Mouse (Mus musculus) B cell, adult 2 months (primary cell): ENCODE measurements around the gene Fastkd3.
A peak's percentile ranks its signal among the peaks of the same experiment; 100 is the strongest.
"Not testable (repeated sequence)": the region's sequence is repeated elsewhere in the genome, so short reads cannot be mapped to it uniquely, and the experiment has no call there.

Source experiments
- DNase-seq, 2 experiments: peaks; one replicate each; pipeline ENCODE4 v3.0.0; 2022

Gene Fastkd3

DNA sequence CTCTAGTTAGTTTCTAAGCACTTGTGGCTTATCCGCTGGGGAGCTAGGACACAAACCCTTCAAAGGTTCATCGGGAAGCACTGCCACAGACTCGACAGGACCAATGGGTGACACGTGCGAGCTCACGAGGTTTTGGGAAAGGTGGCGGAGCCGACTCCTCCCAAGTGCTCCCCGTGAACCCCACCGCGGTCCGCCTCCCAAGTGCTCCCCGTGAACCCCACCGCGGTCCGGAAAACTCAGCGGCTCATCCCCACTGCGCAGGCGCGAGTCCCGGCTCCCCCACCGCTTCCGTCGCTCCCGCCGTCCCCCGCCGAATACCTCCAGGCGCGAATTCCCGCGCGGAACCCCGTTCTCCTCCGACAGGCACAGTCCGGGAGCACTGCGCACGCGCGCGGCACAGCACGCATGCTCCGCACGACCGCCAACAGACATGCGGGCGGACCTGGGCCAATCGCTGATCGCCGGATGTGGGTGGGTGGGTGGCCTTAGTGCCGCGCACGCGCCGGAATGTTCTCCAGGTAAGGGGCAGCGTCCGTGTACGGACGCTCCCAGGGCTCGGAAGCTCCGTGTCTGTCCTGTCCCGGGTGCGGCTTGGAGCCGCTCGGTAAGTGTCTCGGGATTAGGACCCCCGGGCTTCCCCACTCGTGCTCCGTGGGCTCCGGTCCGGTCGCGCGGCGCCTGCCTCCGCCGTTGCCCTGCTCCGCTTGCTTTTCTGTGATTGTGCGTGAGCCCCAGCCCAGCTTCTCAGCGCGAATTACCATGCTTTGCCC is at the start of gene Fastkd3, which contains the start of gene Mtrr:
Gene Fastkd3, plus strand, starts transcription at position 488 of the 770 bp plus-strand sequence.
Gene Mtrr, minus strand, starts transcription at position 403 of the 770 bp plus-strand sequence.
- DNase-seq = peak; percentile 90 to 93

DNA sequence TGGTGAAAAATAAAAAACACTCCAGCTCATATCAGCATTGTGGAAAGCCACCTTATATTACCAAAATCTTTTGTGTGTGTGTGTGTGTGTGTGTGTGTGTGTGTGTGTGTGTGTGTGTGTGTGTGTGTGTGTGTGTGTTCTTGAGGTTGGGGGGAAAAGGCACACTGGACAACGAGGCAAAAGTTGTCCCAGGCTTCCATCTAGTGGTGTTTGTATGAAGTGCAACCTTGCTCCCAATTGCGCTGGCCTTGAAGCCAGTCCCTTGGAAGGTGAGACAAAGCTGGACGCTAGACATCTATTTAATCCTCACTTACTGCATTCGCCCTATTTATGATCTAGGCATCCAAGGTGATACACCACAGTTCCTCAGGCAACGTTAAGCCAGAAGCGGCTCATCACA is 28.6 kb upstream of the Fastkd3 start:
- not testable (repeated sequence) for DNase-seq

DNA sequence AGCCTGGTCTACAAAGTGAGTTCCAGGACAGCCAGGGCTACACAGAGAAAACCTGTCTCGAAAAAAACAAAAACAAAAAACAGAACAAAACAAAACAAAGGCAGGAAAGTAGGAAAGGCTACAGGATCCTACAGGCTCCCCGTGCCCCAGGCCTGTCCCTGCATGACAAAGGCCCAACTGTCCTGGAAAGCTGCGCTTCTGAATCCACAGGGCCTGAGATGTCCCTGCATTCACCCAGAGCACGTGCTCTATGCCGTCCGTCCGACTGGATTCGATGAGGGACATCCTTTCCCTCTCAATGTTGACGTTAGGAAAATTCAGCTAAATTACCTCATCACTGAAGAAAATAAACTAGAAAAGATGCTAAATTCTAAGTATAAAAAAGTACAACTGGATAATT is 13.9 kb upstream of the Fastkd3 start:
- DNase-seq = no peak

DNA sequence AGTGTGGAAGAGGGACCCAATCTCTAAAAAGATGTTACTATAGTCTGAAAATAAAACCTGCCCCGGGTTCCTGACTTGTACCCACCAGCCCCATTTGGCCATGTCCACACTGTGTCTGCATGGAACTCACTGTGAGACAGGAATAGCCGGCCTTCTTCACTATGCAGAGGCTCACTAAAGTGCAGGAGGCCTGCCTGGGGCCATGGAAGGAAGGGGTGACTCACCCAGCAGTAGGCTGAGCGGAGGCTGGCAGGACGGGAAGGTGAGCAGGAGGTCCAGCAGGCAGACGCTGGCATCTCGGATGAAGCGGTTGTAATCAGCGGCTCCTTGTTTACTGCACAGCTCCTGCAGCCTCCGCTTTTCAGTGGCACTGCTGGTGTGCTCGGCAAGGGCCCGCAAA is 13.5 kb upstream of the Fastkd3 start:
- DNase-seq = no peak

DNA sequence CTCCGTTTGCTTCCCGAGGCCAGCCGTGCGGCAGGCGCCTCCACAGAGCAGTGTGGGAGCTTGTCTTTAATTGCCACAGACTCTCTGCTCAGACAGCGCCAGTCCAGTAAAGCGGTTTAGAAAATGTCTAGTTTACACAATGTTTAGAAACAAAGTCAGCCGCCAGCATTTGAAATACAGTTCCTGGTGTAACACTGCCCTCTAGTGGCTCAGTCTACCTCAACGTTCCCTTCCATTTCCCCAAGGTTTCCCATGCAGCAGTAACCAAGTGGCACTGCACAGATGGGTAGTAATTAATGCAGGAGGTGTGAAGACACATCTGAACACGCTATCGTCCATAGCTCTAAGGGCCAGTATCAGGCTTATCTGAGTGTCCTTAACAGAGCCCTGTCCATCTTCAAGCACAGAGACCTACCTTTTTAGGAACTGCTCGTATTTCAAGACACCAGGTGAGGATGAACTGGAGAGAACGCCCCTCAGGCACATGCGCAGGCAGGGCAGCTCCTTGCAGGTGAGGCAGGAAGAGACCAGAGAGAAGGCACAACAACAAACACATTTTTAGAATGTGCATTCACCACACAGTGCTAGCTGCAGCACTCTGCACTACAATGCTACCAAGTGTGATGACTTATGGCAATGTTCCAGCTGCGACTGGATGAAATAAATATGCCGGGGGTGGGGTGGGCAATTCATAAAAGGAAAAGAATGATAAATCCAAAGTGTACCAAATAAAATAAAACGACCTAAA is 12.3 kb upstream of the Fastkd3 start:
- peak; percentile 47 to 53 for DNase-seq

DNA sequence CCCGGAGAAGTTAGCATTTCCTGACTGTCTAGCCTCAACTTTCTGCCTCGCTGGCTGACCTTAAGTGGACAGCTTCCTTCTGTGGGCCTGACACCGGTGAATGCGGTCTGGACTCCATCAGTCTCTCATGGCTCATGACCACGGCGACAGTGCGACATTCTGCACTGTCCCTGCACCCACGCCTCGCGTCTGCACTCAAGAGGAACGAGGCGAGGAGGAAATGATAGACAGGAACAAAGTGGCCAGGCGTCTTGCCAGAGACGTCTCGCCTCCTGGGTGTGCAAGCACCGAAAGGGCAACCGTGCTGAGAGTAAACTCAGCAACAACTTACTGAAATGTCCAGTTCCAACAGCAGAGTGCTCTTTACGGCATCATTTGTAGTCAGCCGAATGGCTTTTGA is 9.8 kb upstream of the Fastkd3 start:
- DNase-seq = no peak

DNA sequence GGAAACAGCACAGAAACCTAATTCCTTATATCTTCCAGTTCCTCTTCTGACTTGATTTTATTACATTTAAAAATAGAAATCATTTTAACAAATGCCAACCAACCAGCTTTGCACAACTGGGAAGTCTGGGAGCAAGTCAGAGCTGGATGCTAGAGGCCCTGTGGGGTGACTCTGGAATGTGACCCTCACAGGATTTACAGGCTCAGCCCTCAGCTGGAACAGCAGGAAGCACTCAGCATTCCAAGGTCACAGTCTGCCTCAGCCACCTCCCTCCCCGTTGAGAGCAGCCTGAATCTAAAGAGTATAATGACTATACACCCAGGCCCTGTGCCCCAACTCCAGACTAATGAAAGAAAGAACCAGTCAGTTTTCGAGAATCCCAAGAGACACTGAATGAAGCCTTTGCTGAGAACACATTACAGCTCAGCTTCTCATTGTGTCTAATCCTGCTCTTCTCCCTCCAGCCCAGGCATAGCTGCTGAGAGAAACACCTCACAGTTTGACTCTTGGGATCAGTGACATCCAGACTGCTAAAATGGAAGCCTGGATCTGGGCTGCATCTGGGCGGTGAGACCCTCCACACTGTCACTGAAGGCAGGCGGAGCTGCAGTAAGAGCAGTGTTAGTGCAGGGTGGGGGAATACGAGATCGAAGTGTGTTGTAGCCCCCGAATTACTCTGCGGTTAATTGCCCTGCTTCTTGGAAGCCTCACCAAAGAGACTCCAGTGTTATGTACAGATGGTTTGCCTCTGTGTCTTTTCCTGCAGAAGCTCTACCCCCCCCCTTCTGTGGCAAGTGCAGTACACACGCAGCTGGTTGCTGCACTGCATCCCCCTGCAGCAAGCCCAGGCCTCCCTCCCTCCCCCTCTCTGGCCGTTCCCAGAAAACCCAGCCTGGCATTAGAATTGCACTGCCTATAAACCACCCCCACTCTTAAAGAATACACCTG is 8.8 kb upstream of the Fastkd3 start:
- no peak for DNase-seq

DNA sequence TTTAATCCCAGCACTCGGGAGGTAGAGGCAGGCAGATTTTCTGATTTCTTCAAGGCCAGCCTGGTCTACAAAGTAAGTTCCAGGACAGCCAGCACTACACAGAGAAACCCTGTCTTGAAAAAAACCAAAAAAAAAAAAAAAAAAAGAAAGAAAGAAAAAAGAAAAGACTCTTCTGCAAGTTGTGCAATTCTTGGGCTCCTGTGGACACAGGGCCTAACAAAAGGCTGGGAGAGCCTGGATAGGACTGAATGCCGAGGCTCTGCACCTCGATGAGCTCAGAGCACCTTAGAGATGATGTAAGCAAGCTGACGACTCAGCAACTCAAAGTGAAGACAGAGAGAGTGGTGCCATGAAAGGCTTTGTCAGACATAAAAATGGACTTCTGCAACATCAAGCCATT is 7.6 kb upstream of the Fastkd3 start:
- no peak for DNase-seq

DNA sequence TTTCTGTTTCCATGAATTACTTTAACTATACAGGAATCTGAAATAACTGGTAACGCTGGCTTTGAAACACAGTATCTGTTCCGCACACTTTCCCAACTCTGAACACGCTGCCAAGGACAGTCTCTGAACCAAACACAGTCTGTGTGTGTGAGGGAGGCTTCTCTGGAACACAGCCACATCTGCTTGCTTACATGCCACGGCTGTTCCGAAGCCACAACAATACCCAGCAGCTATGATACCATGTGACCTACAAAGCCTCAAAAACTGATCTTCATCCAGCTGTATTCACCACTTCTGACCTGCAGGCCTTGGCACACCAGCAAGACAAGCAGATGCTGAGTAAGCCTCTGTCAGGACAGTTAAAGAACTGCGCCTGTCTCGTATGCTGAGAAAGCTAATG is 4.1 kb upstream of the Fastkd3 start:
- DNase-seq = no peak

DNA sequence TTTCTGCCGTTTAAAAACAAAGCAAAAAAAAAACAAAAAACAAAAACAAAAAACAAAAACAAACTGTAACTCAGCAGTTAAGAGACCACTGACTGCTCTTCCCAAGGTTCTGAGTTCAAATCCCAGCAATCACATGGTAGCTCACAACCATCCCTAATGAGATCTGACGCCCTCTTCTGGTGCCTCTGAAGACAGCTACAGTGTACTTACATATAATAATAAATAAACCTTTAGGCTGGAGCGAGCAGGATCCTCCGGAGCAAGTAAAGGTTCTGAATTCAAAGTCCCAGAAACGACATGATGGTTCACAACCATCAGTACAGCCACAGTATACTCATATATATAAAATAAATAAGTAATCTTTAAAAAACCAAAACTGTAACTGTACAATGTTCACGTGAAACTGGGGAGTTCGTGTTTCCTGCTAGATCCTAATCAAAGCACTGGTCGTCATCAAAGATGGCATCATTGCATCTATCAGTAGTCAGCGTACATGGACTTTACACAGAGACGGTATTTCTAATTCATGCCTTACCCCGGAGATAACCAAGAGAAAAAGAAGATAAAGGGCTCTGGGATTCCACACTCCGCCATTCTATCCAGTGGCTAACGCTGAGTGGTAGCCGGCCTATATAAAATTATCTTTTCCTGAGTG is 821 bp upstream of the Fastkd3 start:
- DNase-seq = peak; percentile 2 to 3

DNA sequence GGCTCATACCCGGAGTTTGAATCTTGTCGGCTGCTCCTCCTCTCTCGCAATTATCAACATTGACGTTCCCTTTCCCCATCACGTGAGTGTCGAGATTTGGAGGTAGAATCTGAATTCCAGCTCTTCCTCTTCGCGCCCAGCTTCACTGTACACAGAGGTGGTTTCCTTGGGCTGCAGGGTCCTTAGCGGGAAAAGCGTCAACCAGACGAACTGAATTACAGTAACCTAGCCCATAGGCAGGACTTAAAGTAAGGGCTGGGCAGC is 415 bp downstream of the Fastkd3 start:
- DNase-seq = peak in 1 of 2 experiments; percentile 24

DNA sequence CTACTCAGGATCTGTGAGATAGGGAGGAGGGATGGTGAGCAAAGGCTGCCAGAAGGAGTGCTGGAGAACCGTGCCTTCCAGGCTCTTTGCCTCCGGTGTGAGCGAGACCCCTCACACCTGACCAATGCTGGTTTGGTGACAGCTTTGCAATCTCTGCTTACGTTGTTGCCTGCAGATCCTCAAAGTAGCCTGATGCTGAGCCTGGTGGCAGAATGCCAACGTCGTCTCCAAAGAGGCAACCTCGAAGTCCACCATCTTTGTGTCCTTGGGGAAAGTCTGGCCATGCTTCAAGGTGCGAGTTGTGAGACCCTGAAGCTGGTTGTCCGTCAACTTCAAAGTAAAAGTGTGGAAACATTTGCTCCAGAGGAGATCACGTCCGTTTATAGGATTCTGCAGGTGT is 1.9 kb downstream of the Fastkd3 start:
- DNase-seq = no peak

DNA sequence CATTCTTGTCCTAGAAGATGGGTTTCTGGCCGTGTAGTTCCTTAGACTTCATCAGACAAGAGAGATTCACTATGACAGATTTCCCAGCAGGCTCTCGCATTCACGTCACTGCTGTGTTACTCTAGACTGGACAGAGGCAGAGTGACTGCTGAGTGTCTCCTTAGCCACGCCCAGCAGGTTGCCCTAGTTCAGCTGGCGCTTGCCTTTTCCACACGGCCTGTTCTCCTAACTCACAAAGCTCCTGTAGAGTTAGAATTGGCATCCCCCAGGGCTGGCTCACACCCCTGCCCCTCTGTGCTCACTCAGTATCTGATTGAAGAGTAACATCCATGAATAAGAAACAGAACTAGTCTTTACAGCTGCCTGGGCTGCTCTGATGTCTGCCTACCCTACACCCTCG is 3.4 kb downstream of the Fastkd3 start:
- no peak for DNase-seq

DNA sequence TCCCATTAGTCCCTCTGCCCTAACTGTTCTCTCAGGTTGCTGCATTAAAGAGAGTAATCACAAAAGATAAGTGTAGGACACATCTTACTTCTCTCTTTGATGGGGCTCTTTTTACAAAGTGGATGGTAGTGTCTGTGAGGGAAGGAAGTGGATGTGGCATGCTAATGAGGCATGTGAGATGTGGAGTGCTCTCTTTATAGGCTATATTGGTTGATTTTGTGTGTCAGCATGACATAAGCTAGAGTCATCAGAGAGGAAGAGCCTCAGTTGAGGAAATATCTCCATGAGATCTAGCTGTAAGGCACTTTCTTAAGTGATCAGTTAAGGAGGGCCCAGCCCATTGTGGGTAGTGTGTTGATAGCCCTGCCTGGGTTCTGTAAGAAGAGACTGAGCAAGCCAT is 6.3 kb downstream of the Fastkd3 start:
- no peak for DNase-seq

DNA sequence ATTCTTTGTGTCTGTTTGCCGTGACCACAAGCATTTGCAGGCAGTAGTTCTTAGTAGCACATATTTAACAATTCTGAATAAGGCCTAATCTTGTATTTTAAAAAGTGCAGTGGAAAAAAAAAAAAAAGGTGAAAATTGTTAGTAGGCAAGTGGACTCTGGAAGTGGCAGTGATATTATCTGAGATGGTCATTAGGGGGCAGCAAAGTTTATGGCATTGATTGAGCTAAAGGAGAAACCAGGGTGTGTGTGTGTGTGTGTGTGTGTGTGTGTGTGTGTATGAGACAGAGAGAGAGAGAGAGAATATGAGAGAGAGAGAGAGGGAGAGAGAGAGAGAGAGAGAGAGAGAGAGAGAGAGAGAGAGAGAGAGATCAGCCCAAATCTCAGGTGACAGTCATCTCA is 11.8 kb downstream of the Fastkd3 start:
- DNase-seq = no peak

DNA sequence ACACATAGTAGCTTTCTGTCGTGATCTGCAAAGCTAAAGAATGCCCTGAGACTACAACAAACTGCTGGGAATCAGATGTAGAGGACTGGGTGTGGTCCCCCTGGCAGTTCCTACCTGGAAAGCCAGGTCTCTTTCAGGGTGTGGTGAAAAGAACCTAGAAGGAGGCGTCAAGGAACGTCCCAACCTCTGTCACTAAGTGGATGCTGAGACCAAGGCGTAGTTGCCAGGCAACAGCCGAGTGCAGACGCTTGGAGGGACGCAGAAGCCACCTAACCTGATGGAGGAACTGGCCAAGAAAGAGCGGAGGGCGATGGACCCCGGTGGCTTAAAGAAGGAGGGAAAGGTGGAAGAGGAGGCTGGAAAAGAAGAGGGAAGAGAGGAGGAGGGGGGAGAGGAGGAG is 15.2 kb downstream of the Fastkd3 start, which contains the start of gene 1700001L19Rik:
Gene 1700001L19Rik, plus strand, starts transcription at position 223 of the 400 bp plus-strand sequence.
- DNase-seq = no peak

DNA sequence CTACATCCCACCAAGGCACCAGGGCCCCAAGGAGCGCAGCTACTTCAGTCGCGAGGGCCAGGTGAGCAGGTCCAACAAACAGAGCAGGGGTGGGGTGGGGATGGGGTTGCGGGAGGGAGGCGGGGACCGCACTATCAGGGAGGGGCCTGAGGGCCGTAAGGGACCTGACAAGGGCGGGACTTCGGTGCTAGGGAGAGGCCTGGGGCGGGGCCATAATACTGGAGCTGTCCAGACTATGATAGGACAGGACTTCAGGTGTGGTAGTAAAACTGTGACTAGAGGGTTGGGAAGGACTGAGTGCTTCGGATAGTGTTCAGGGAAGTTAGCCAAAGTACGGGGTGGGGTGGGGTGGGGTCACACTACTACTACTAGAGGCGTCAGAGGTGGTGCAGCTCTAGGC is 15.6 kb downstream of the Fastkd3 start:
- no peak for DNase-seq

DNA sequence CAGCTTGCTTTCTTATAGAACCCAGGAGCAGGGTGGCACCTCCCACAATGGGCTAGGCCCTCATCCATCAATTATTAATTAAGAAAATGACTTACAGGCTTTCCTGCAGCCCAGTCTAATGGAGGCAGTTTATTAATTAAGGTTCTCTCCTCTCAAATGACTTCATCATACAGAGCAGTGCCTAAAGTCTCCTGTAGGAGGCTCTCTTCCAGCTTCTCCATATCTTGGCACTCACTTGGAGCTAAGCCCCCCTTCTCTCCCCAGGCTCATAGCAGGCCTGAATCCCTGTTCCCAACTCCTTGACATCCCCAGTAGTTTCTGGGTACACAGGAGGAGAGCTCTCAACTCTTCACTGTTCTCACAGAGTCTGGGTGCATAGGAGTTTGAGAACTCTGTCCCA is 16.9 kb downstream of the Fastkd3 start:
- DNase-seq = no peak

DNA sequence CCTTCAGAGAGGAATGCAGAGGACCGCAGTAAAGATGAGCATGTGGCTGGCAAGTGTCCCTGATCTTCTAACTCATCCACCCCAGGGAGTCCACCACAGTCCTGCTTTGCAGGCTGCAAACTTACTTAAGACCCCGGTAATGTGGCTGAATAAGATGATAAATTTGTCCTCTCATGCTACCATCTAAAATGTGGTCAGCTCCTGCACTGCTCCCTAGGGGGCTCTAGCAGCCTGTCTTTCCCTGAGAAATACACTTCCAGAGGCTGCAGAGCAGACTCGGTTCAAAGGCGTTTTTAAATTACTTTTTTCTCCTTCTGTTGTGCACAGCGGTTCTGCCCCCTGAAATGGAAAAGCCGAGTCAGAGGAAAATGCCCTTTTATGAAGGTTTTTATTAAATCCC is 19.1 kb downstream of the Fastkd3 start:
- DNase-seq = no peak

DNA sequence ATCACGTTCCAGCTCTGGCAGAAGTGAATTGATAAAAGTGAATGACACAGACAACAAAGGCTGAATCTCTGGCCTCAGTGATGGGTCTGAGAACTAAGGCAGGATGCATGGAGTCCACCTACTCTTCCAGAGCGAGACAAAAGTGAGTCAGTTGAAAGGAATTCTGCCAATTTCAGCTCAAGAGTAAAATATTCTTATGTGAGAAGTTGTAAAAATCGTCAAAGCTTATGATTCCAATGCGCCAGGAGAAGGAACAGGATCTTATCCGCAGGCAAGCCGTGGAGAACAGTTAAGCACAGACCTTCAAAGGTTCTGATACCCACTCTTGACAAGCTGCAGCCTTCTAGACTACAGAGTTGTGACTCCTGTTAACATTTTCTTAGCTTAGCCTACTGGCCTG is 21.1 kb downstream of the Fastkd3 start:
- no peak for DNase-seq

DNA sequence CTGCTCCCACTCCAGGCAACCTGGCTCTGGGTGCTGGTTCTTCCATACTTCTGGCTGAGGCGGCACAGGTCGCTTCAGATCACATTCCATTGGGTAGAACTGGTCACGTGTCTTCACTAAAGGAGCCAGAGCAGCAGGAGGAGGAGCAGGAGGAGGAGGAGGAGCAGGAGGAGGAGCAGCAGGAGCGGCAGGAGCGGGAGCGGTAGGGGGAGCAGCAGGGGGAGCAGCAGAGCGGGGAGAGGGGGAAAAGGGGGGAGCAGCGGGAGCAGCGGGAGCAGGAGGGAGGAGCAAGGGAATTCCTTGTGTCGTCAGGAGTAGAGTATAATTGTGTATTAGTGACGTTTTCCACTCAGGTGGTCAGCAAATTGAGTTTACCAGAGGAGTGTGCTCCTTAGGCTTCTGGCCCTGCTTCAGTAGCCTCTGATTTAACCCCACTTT is 23.7 kb downstream of the Fastkd3 start:
- no peak for DNase-seq

DNA sequence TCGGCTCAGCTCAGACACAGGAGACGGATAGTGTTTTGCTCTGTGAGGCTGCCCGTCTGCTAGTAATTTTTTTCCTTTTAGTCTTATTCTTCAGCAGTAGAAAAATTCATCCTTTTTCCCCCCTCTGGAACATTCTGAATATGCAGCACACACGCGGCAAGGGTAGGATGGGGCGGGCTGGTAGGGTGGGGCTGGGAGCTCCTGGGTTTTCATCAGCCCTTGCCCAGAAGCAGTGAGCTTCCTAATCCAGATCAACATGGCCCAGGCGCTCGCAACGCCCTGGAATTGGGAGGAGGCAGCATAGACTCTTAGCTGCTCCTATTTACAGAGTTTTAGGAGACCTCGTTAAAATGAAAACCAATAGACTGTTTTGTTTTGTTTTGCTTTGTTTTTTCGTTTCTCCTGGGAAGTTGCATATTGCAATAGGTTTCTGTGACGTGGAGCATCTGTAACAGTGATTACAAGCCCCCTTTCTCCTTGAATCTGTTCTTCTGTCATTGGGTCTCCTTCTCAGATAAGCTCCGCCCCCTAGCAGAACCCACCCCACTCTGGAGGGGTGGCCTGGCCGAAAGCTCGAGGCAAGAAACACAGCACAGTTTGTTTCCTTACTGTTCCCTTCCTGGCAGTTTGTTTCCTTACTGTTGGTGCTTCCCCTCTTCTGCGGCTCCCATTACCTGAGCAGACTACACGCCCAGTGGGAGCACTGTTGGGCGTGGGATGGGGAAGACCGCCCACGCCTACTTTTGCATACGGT is 25.8 kb downstream of the Fastkd3 start:
- no peak for DNase-seq
